Mouse (Mus musculus): Measurements from ENCODE around the gene Ddb1. TPM values are rescaled to one million over a fixed set of nuclear protein-coding genes. Genes with fewer than 3 reads are reported as not detected.

Gene Ddb1
- polyA plus RNA-seq, 1 experiment from 2014 or later, result 255 TPM

- H3K4me2 ChIP-seq, result no peak overlapping the region
- H3K27me3 ChIP-seq (replicated peaks), result no peaks in the 10 kb centered on the region
- H3K36me3 ChIP-seq, result peaks cover 67% of the 10 kb centered on the region
- no peak overlapping the region for H3K27ac ChIP-seq (replicated peaks)
- H3K9ac ChIP-seq, result no peak overlapping the region
- H3K4me3 ChIP-seq, result no peak overlapping the region
- ATAC-seq (ENCODE audit: extremely low read depth, insufficient number of reproducible peaks, low FRiP score, low TSS enrichment), result no peak
- WGBS, result 35% methylated on average over 3 of the region's 3 CpGs
- H3K4me1 ChIP-seq, result peaks cover 11% of the 10 kb centered on the region; the same call in 1 of the 2 replicates
- no peaks in the 10 kb centered on the region for H3K9me3 ChIP-seq
Measured at GRCm38 (mm10) chr19:10598188-10598587, 6.9 kb upstream of the Ddb1 start.

- H3K4me2 ChIP-seq, result no peak overlapping the region
- H3K27me3 ChIP-seq (replicated peaks), result no peaks in the 10 kb centered on the region
- H3K9me3 ChIP-seq, result no peaks in the 10 kb centered on the region
- WGBS, result 88% methylated on average over 2 of the region's 2 CpGs
- no peak overlapping the region for H3K27ac ChIP-seq (replicated peaks)
- peaks cover 53% of the 10 kb centered on the region for H3K36me3 ChIP-seq
- H3K4me3 ChIP-seq, result no peak overlapping the region
- H3K4me1 ChIP-seq, result peaks cover 24% of the 10 kb centered on the region
- no peak overlapping the region for H3K9ac ChIP-seq
- ATAC-seq (ENCODE audit: extremely low read depth, insufficient number of reproducible peaks, low FRiP score, low TSS enrichment), result no peak
Measured at GRCm38 (mm10) chr19:10599648-10600047, 5.5 kb upstream of the Ddb1 start.

- Histone ChIP-seq H3K9me3 (no peaks in the 10 kb centered on the region), H3K4me1 (peaks cover 39% of the 10 kb centered on the region), H3K27me3 (replicated peaks) (no peaks in the 10 kb centered on the region), H3K9ac (peak overlapping the region; percentile 79), H3K27ac (replicated peaks) (peak overlapping the region; percentile 88), H3K36me3 (peaks cover 32% of the 10 kb centered on the region), H3K4me3 (peak overlapping the region; percentile 36), H3K4me2 (peak overlapping the region; percentile 61)
- no peak for ATAC-seq (ENCODE audit: extremely low read depth, insufficient number of reproducible peaks, low FRiP score, low TSS enrichment)
- WGBS, result 15% methylated on average over 6 of the region's 6 CpGs
Measured at GRCm38 (mm10) chr19:10602247-10602769, 2.8 kb upstream of the Ddb1 start.

- Histone ChIP-seq H3K27me3 (replicated peaks) (no peaks in the 10 kb centered on the region), H3K4me2 (peak overlapping the region; percentile 61), H3K4me1 (peaks cover 43% of the 10 kb centered on the region), H3K9me3 (no peaks in the 10 kb centered on the region), H3K9ac (peak overlapping the region; percentile 79), H3K36me3 (peaks cover 36% of the 10 kb centered on the region), H3K27ac (replicated peaks) (peak overlapping the region; percentile 88), H3K4me3 (peak overlapping the region; percentile 36)
- 3% methylated on average over 9 of the region's 9 CpGs for WGBS
- no peak for ATAC-seq (ENCODE audit: extremely low read depth, insufficient number of reproducible peaks, low FRiP score, low TSS enrichment)
Measured at GRCm38 (mm10) chr19:10602787-10603186, 2.3 kb upstream of the Ddb1 start.

GRCm38 (mm10) chr19:10603660-10604523 lies 1.2 kb upstream of the Ddb1 start:
- Histone ChIP-seq H3K27ac (replicated peaks) (peak overlapping the region; percentile 88; the same call in 1 of the 2 replicates), H3K9ac (peak overlapping the region; percentile 89), H3K4me3 (no peak overlapping the region), H3K36me3 (peaks cover 36% of the 10 kb centered on the region), H3K27me3 (replicated peaks) (no peaks in the 10 kb centered on the region), H3K4me1 (peaks cover 55% of the 10 kb centered on the region), H3K9me3 (no peaks in the 10 kb centered on the region), H3K4me2 (peak overlapping the region; percentile 91)
- WGBS, result 82% methylated on average over 18 of the region's 18 CpGs
- ATAC-seq (ENCODE audit: extremely low read depth, insufficient number of reproducible peaks, low FRiP score, low TSS enrichment), result no peak

- Histone ChIP-seq H3K9ac (peak overlapping the region; percentile 89), H3K4me2 (peak overlapping the region; percentile 91), H3K9me3 (no peaks in the 10 kb centered on the region), H3K27ac (replicated peaks) (peak overlapping the region; percentile 88), H3K27me3 (replicated peaks) (no peaks in the 10 kb centered on the region), H3K4me3 (peak overlapping the region; percentile 86), H3K36me3 (peaks cover 36% of the 10 kb centered on the region), H3K4me1 (peaks cover 56% of the 10 kb centered on the region)
- WGBS, result 44% methylated on average over 3 of the region's 3 CpGs
- no peak for ATAC-seq (ENCODE audit: extremely low read depth, insufficient number of reproducible peaks, low FRiP score, low TSS enrichment)
Measured at GRCm38 (mm10) chr19:10604534-10604933, 593 bp upstream of the Ddb1 start.

GRCm38 (mm10) chr19:10605901-10606622 lies 935 bp downstream of the Ddb1 start:
- WGBS, result 4% methylated on average over 20 of the region's 20 CpGs
- Histone ChIP-seq H3K9ac (peak overlapping the region; percentile 98), H3K4me3 (peak overlapping the region; percentile 86), H3K27me3 (replicated peaks) (no peaks in the 10 kb centered on the region), H3K9me3 (no peaks in the 10 kb centered on the region), H3K27ac (replicated peaks) (peak overlapping the region; percentile 88), H3K4me1 (peaks cover 56% of the 10 kb centered on the region), H3K36me3 (peaks cover 41% of the 10 kb centered on the region), H3K4me2 (peak overlapping the region; percentile 91)
- no peak for ATAC-seq (ENCODE audit: extremely low read depth, insufficient number of reproducible peaks, low FRiP score, low TSS enrichment)

GRCm38 (mm10) chr19:10608573-10609240 lies 3.6 kb downstream of the Ddb1 start:
- Histone ChIP-seq H3K4me2 (no peak overlapping the region), H3K36me3 (peaks cover 67% of the 10 kb centered on the region), H3K27ac (replicated peaks) (0 out of 2 replicates have a peak overlapping the region, but pooled peaks have one; percentile 3), H3K9ac (peak overlapping the region; percentile 50; the same call in 1 of the 2 replicates), H3K4me3 (no peak overlapping the region), H3K4me1 (peaks cover 40% of the 10 kb centered on the region), H3K27me3 (replicated peaks) (no peaks in the 10 kb centered on the region), H3K9me3 (no peaks in the 10 kb centered on the region)
- 80% methylated on average over 5 of the region's 5 CpGs for WGBS
- ATAC-seq (ENCODE audit: extremely low read depth, insufficient number of reproducible peaks, low FRiP score, low TSS enrichment), result no peak

GRCm38 (mm10) chr19:10634106-10634871 lies 29.2 kb downstream of the Ddb1 start, which contains the start of gene Vwce:
Gene Vwce, plus strand, starts transcription at chr19:10634213.
- peak within 1 kb of the TSS; percentile 82 for H3K9ac ChIP-seq
- no peak; the same call in 1 of the 2 replicates for ATAC-seq (ENCODE audit: extremely low read depth, insufficient number of reproducible peaks, low FRiP score, low TSS enrichment)
- peaks cover 20% of the 10 kb centered on the region; the same call in 1 of the 2 replicates for H3K27me3 ChIP-seq (replicated peaks)
- peaks cover 31% of the 10 kb centered on the region for H3K36me3 ChIP-seq
- 1% methylated on average over 32 of the region's 32 CpGs for WGBS
- H3K9me3 ChIP-seq, result no peaks in the 10 kb centered on the region
- H3K4me2 ChIP-seq, result peak within 1 kb of the TSS; percentile 92
- H3K27ac ChIP-seq (replicated peaks), result no peak within 1 kb of the TSS
- H3K4me3 ChIP-seq, result peak within 1 kb of the TSS; percentile 58
- peaks cover 24% of the 10 kb centered on the region for H3K4me1 ChIP-seq

- Histone ChIP-seq H3K9me3 (no peaks in the 10 kb centered on the region), H3K27me3 (replicated peaks) (peaks cover 23% of the 10 kb centered on the region; the same call in 1 of the 2 replicates), H3K4me3 (peak overlapping the region; percentile 58), H3K27ac (replicated peaks) (no peak overlapping the region), H3K4me1 (peaks cover 24% of the 10 kb centered on the region), H3K36me3 (peaks cover 25% of the 10 kb centered on the region), H3K9ac (peak overlapping the region; percentile 82), H3K4me2 (peak overlapping the region; percentile 92)
- 4% methylated on average over 21 of the region's 21 CpGs for WGBS
- peak; percentile 59; the same call in 1 of the 2 replicates for ATAC-seq (ENCODE audit: extremely low read depth, insufficient number of reproducible peaks, low FRiP score, low TSS enrichment)
Measured at GRCm38 (mm10) chr19:10634872-10635318, 29.8 kb downstream of the Ddb1 start.
